In the genomic region with DNA sequence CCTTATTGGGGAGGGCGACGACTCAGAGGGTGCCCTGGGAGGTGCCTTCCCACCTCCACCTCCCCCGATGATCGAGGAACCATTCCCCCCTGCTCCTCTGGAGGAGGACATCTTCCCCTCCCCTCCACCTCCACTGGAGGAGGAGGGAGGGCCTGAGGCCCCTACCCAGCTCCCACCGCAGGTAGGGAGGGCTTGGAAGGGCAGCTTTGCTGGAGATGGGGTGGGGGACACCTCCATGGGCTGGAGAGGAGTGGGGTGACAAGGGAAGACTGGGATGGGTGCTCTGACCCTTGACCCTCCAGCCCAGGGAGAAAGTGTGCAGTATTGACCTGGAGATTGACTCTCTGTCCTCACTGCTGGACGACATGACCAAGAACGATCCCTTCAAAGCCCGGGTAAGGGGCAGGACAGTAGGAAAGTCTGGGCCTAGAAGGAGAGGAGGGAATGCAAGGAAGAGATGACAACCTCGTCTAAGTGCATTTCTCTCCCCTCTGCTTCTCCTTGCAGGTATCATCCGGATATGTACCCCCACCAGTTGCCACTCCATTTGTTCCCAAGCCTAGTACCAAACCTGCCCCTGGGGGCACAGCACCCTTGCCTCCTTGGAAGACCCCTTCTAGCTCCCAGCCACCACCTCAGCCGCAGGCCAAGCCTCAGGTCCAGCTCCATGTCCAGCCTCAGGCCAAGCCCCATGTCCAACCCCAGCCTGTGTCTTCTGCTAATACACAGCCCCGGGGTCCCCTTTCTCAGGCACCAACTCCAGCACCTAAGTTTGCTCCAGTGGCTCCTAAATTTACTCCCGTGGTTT, we compare ENCODE assay signal across 8 mouse cellular contexts. TPM values are rescaled to one million over a fixed set of nuclear protein-coding genes. Genes with fewer than 3 reads are reported as not detected.
DNase-seq lines count a peak whose midpoint lies in the region; ATAC-seq and TF ChIP-seq lines count a peak whose summit lies in the region.

No protein-coding gene starts in this region.

- no peak for DNase-seq in lung, postnatal 0 days (ENCODE audit: low spot score)
- no peak for DNase-seq in lung, postnatal 25 days (ENCODE audit: low spot score)
- no peak for DNase-seq in limb, embryonic 10.5 days (ENCODE audit: low spot score)
- no peak for DNase-seq in spleen, postnatal 10 days (ENCODE audit: low spot score in 2 of 2)
- DNase-seq in cerebellum, postnatal 14 days: no peak
- DNase-seq in right cerebral cortex, postnatal 36 days (ENCODE audit: low spot score in 2 of 2): no peak

- peak overlapping the region; percentile 96 for H3K9ac ChIP-seq in lung, postnatal 0 days (replicated peaks; ENCODE audit: low read depth)
- peak overlapping the region; percentile 81 for H3K9ac ChIP-seq in forebrain, embryonic 12.5 days
- peak overlapping the region; percentile 77 for H3K9ac ChIP-seq in stomach, embryonic 14.5 days (replicated peaks; ENCODE audit: low read depth, low read length)

- H3K4me3 ChIP-seq in lung, postnatal 0 days (ENCODE audit: low read depth, low read length): peak overlapping the region; percentile 99
- peak overlapping the region; percentile 81 for H3K4me3 ChIP-seq in forebrain, embryonic 12.5 days (replicated peaks)
- H3K4me3 ChIP-seq in limb, embryonic 10.5 days: peak overlapping the region; percentile 90
- peak overlapping the region; percentile 81 for H3K4me3 ChIP-seq in stomach, embryonic 14.5 days (ENCODE audit: low read depth, low read length)

- H3K36me3 ChIP-seq in lung, postnatal 0 days (ENCODE audit: insufficient read depth, low read length): peaks cover 12% of the 10 kb centered on the region; the same call in 1 of the 2 replicates
- H3K36me3 ChIP-seq in forebrain, embryonic 12.5 days (replicated peaks): peaks cover 29% of the 10 kb centered on the region
- H3K36me3 ChIP-seq in limb, embryonic 10.5 days: peaks cover 50% of the 10 kb centered on the region
- H3K36me3 ChIP-seq in stomach, embryonic 14.5 days (ENCODE audit: control insufficient read depth, insufficient read depth, low read length): peaks cover 32% of the 10 kb centered on the region

- no peaks in the 10 kb centered on the region for H3K9me3 ChIP-seq in lung, postnatal 0 days (ENCODE audit: low read length)
- H3K9me3 ChIP-seq in forebrain, embryonic 12.5 days: no peaks in the 10 kb centered on the region
- H3K9me3 ChIP-seq in limb, embryonic 10.5 days (replicated peaks): no peaks in the 10 kb centered on the region
- H3K9me3 ChIP-seq in stomach, embryonic 14.5 days (ENCODE audit: control insufficient read depth, low read depth, low read length): no peaks in the 10 kb centered on the region

- no peak for ATAC-seq in lung, postnatal 0 days
- no peak for ATAC-seq in forebrain, embryonic 12.5 days (ENCODE audit: low FRiP score)
- no peak for ATAC-seq in stomach, embryonic 14.5 days (ENCODE audit: insufficient number of reproducible peaks, insufficient read depth, low FRiP score, low read depth)

- H3K27ac ChIP-seq in lung, postnatal 0 days (ENCODE audit: low read length): peak overlapping the region; percentile 98
- 0 out of 2 replicates have a peak overlapping the region, but pooled peaks have one; percentile 93 for H3K27ac ChIP-seq in forebrain, embryonic 12.5 days
- peak overlapping the region; percentile 98 for H3K27ac ChIP-seq in limb, embryonic 10.5 days
- H3K27ac ChIP-seq in stomach, embryonic 14.5 days (ENCODE audit: low read length): peak overlapping the region; percentile 99; the same call in 1 of the 2 replicates

- 29% methylated on average over 13 of the region's 13 CpGs for WGBS in lung, postnatal 0 days
- 46% methylated on average over 13 of the region's 13 CpGs for WGBS in forebrain, embryonic 12.5 days
- 37% methylated on average over 13 of the region's 13 CpGs for WGBS in limb, embryonic 10.5 days
- 36% methylated on average over 13 of the region's 13 CpGs for WGBS in stomach, embryonic 14.5 days

- peaks cover 31% of the 10 kb centered on the region for H3K4me1 ChIP-seq in lung, postnatal 0 days (ENCODE audit: insufficient read depth, low read depth, low read length)
- H3K4me1 ChIP-seq in forebrain, embryonic 12.5 days: peaks cover 39% of the 10 kb centered on the region
- peaks cover 36% of the 10 kb centered on the region for H3K4me1 ChIP-seq in limb, embryonic 10.5 days
- H3K4me1 ChIP-seq in stomach, embryonic 14.5 days (ENCODE audit: control insufficient read depth, insufficient read depth, low read length): peaks cover 40% of the 10 kb centered on the region

- TF ChIP-seq EP300 in lung, postnatal 0 days (IDR thresholded peaks at IDR 0.05): no peak

- H3K4me2 ChIP-seq in lung, postnatal 0 days (replicated peaks; ENCODE audit: low read depth, low read length): peak overlapping the region; percentile 84
- H3K4me2 ChIP-seq in forebrain, embryonic 12.5 days: peak overlapping the region; percentile 86
- H3K4me2 ChIP-seq in stomach, embryonic 14.5 days (replicated peaks; ENCODE audit: low read depth, low read length): peak overlapping the region; percentile 94

- no peak for TF ChIP-seq CTCF in lung, postnatal 0 days (IDR thresholded peaks at IDR 0.05)

- H3K27me3 ChIP-seq in lung, postnatal 0 days (replicated peaks; ENCODE audit: insufficient read depth, low read length): no peaks in the 10 kb centered on the region
- no peaks in the 10 kb centered on the region for H3K27me3 ChIP-seq in forebrain, embryonic 12.5 days
- no peaks in the 10 kb centered on the region for H3K27me3 ChIP-seq in limb, embryonic 10.5 days (ENCODE audit: low read depth, poor library complexity, severe bottlenecking)
- no peaks in the 10 kb centered on the region for H3K27me3 ChIP-seq in stomach, embryonic 14.5 days (ENCODE audit: control insufficient read depth, insufficient read depth, low read length)

RNA-seq across cellular contexts. Expression of a gene that starts 1.7 kb away (rescaled TPM):
- polyA plus RNA-seq in lung, postnatal 0 days (2015; fragmentation: Nextera tagmentation; extraction: Ambion mirVana): 166 and 183 TPM in 2 replicates
- polyA plus RNA-seq in forebrain, embryonic 12.5 days (2016; fragmentation: Nextera tagmentation; extraction: Ambion mirVana): 66.6 and 71.1 TPM in 2 replicates
- polyA plus RNA-seq in limb, embryonic 10.5 days (2016; fragmentation: Nextera tagmentation; extraction: Ambion mirVana): 115 and 126 TPM in 2 replicates
- polyA plus RNA-seq in stomach, embryonic 14.5 days (2014; fragmentation: Nextera tagmentation; extraction: Ambion mirVana): 112 and 117 TPM in 2 replicates

RNA-seq across cellular contexts. Expression of a gene that starts 21.9 kb away (rescaled TPM):
- polyA plus RNA-seq in lung, postnatal 0 days (2015; fragmentation: Nextera tagmentation; extraction: Ambion mirVana): 21.8 TPM in 2 replicates
- polyA plus RNA-seq in forebrain, embryonic 12.5 days (2016; fragmentation: Nextera tagmentation; extraction: Ambion mirVana): 0.69 and 1.4 TPM in 2 replicates
- 7.2 and 7.7 TPM in 2 replicates for polyA plus RNA-seq in limb, embryonic 10.5 days (2016; fragmentation: Nextera tagmentation; extraction: Ambion mirVana)
- polyA plus RNA-seq in stomach, embryonic 14.5 days (2014; fragmentation: Nextera tagmentation; extraction: Ambion mirVana): 4.0 and 5.3 TPM in 2 replicates

RNA-seq across cellular contexts. Expression of a gene that starts 26.7 kb away (rescaled TPM):
- polyA plus RNA-seq in lung, postnatal 0 days (2015; fragmentation: Nextera tagmentation; extraction: Ambion mirVana): not detected in 2 replicates
- polyA plus RNA-seq in forebrain, embryonic 12.5 days (2016; fragmentation: Nextera tagmentation; extraction: Ambion mirVana): 3.6 and 4.7 TPM in 2 replicates
- polyA plus RNA-seq in limb, embryonic 10.5 days (2016; fragmentation: Nextera tagmentation; extraction: Ambion mirVana): 0.44 and 0.65 TPM in 2 replicates
- polyA plus RNA-seq in stomach, embryonic 14.5 days (2014; fragmentation: Nextera tagmentation; extraction: Ambion mirVana): 0.34 and 0.48 TPM in 2 replicates

RNA-seq across cellular contexts. Expression of a gene that starts 48.9 kb away (rescaled TPM):
- polyA plus RNA-seq in lung, postnatal 0 days (2015; fragmentation: Nextera tagmentation; extraction: Ambion mirVana): 0.15 TPM in 1 of 2 replicates, not detected in the other
- polyA plus RNA-seq in forebrain, embryonic 12.5 days (2016; fragmentation: Nextera tagmentation; extraction: Ambion mirVana): not detected in 2 replicates
- not detected in 2 replicates for polyA plus RNA-seq in limb, embryonic 10.5 days (2016; fragmentation: Nextera tagmentation; extraction: Ambion mirVana)
- polyA plus RNA-seq in stomach, embryonic 14.5 days (2014; fragmentation: Nextera tagmentation; extraction: Ambion mirVana): not detected in 2 replicates

RNA-seq across cellular contexts. Expression of a gene that starts 54.1 kb away (rescaled TPM):
- polyA plus RNA-seq in lung, postnatal 0 days (2015; fragmentation: Nextera tagmentation; extraction: Ambion mirVana): 0.18 TPM in 1 of 2 replicates, not detected in the other
- polyA plus RNA-seq in forebrain, embryonic 12.5 days (2016; fragmentation: Nextera tagmentation; extraction: Ambion mirVana): not detected in 2 replicates
- polyA plus RNA-seq in limb, embryonic 10.5 days (2016; fragmentation: Nextera tagmentation; extraction: Ambion mirVana): not detected in 2 replicates
- polyA plus RNA-seq in stomach, embryonic 14.5 days (2014; fragmentation: Nextera tagmentation; extraction: Ambion mirVana): not detected in 2 replicates
